Mouse (Mus musculus): ENCODE measurements at regions not wholly inside any gene's neighbourhood (a gene's known extent, or its start where the extent isn't known, plus 50 kb on each side); places are given as distances from the start of the nearest gene placed in this dataset.

DNA sequence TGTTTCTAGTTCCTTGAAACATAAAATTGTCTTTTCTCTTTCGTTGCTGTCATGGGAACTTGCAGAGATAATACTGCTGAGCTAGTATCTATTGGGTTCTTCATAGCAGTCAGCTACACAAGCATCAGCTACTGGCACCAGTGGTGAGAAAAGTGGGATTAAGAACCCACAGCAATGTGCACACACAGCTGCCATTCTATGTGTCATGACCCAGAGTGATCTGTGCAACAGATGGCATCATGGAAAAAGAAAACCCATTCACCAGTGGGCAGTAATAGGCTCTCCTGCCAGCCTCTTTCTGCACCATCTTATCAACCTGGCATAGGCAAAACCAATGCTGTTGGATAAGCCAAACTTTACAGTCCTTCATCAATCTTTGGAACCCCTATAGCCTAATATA, 428.1 kb downstream of the Trib2 start:
- TF ChIP-seq CTCF (IDR thresholded peaks at IDR 0.05; ENCODE audit: borderline replicate concordance, control insufficient read depth, extremely low read depth, insufficient read depth, low read length, poor library complexity) (no peak), POLR2A (IDR thresholded peaks at IDR 0.05; ENCODE audit: control insufficient read depth, extremely low read depth, insufficient read depth, low read length, poor library complexity) (no peak)
